Mouse (Mus musculus): ENCODE results near the gene Hist3h2ba. TPM values are rescaled to one million over a fixed set of nuclear protein-coding genes. Genes with fewer than 3 reads are reported as not detected.

Gene Hist3h2ba
- polyA plus RNA-seq, 1 experiment from 2014 or later = 8.4 TPM

DNA sequence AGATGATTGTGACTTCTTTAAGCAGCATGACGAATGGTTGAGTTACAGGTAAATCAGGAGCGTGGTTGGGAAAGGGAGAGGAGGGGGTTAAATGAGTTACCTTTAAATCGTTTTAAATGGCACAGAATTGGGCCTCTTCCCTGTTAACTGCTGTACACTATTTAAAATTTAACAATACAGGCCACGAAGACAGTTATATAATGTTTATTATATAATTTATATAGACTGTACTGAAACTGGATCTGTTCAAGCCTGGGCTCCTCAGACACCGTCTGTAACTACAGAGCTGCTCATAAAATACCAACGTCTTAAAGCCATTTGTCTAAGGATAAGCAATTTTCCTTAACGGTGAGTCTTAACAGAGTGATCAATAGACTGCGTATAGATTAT is 7.1 kb downstream of the Hist3h2ba start:
- peak overlapping the region; percentile 99 for H3K27ac ChIP-seq (ENCODE audit: low read depth, low read length)
- no peak for ATAC-seq (replicated peaks; ENCODE audit: insufficient number of reproducible peaks, low FRiP score, low TSS enrichment)
- peak overlapping the region; percentile 82 for H3K4me3 ChIP-seq (ENCODE audit: low read depth, low read length)
- H3K4me2 ChIP-seq = peak overlapping the region; percentile 87
- H3K9ac ChIP-seq (ENCODE audit: low read depth, low read length) = peak overlapping the region; percentile 96
- no peaks in the 10 kb centered on the region for H3K36me3 ChIP-seq (ENCODE audit: control insufficient read depth, insufficient read depth, low read length)
- no peaks in the 10 kb centered on the region for H3K9me3 ChIP-seq (replicated peaks; ENCODE audit: control insufficient read depth, low read length)
- WGBS (ENCODE audit: insufficient replicate concordance) = 48% methylated on average over 8 of the region's 8 CpGs
- H3K27me3 ChIP-seq (ENCODE audit: control insufficient read depth, insufficient read depth, low read length) = peaks cover 10% of the 10 kb centered on the region
- H3K4me1 ChIP-seq (ENCODE audit: control insufficient read depth, insufficient read depth, low read length) = peaks cover 29% of the 10 kb centered on the region

DNA sequence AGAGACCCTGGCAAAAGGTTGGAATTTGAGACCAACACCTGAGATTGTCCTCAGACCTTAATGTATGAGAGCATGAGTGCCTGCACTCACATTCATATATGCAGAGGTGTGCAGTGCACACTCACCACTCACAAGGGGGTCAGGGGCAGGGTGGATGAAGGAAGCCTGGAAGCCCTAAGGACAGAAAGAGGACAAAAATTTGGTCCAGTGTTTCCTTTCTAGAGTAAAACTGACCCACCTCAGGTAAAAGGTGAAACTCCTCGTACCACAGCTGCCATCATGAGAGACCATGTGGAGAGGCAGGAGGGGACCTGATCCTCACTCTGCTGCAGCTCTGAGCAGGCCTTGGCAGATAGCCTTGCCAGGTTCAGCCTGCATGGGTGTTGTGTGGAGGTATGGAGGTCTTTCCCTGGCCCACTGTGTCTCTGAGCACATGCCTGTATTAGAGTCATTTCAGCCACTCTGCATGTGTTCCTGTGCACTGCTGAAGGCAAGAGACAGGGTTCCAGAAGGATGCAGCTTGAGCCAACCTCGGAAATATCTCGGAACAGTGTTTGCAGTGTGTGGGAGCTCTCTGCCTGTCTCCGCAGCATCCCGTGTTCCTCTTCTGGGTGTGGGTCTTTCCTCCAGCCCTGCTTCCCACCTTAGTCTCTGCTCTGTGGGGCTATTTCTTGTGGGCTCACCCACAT is 8.7 kb downstream of the Hist3h2ba start:
- Histone ChIP-seq H3K36me3 (ENCODE audit: control insufficient read depth, insufficient read depth, low read length) (no peaks in the 10 kb centered on the region), H3K4me3 (ENCODE audit: low read depth, low read length) (no peak overlapping the region), H3K9me3 (replicated peaks; ENCODE audit: control insufficient read depth, low read length) (peaks cover 4% of the 10 kb centered on the region; the same call in 1 of the 2 replicates), H3K4me1 (ENCODE audit: control insufficient read depth, insufficient read depth, low read length) (peaks cover 29% of the 10 kb centered on the region), H3K4me2 (peak overlapping the region; percentile 87), H3K27ac (ENCODE audit: low read depth, low read length) (no peak overlapping the region), H3K9ac (ENCODE audit: low read depth, low read length) (peak overlapping the region; percentile 39; the same call in 1 of the 2 replicates), H3K27me3 (ENCODE audit: control insufficient read depth, insufficient read depth, low read length) (peaks cover 14% of the 10 kb centered on the region)
- 84% methylated on average over 5 of the region's 5 CpGs for WGBS (ENCODE audit: insufficient replicate concordance)
- no peak for ATAC-seq (replicated peaks; ENCODE audit: insufficient number of reproducible peaks, low FRiP score, low TSS enrichment)

DNA sequence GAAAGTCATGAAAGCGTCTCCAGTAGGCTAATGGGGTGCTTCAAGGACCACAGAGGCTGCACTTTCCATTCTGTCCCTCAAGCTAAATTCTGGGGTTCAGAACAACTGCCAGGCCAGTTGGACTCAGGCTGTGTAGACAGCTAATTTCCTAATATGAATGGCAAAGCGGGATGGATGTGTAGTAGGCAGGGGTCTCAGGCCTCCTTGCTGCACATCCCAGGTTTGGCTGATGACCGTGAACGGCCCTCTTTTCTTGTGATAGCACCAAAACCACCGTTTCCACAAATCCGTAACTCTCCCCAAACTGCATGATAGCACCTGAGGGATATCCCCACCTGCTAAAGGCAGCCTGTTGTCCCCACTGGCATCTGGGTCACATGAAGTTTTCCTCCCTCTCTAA is 9.8 kb downstream of the Hist3h2ba start:
- Histone ChIP-seq H3K4me2 (no peak overlapping the region), H3K4me1 (ENCODE audit: control insufficient read depth, insufficient read depth, low read length) (peaks cover 23% of the 10 kb centered on the region)
- 83% methylated on average over 6 of the region's 6 CpGs for WGBS (ENCODE audit: insufficient replicate concordance)

DNA sequence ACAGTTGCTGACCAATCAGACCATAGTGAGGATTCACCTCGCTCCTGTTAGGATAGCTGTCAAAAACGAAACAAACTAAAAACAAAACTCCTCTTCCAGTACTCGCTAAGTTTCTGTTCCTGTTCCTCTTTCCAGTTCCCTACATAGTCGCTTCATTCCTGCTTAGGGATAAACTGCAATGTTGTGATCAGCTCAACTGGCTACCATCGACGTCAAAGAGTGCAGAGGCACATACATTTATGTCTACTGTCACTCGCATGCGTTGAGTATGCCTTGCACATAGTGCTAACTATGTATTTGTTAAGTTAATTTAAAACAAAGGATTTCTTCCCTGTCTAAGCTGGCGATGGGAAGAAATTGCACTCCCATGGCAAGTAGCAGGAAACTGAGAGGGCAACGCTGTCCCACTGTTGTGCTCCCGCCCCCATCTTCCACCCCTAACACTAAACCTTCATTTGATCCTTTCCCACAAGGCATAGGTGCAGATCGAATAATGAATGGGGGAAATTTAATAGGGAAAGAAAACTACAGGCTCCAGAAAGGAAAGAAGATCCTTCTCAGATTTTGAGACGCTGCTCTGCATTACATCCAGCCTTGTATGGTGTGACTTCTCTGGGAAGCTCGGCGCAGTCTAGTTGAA is 10.6 kb downstream of the Hist3h2ba start:
- H3K9ac ChIP-seq (ENCODE audit: low read depth, low read length) = peak overlapping the region; percentile 34; the same call in 1 of the 2 replicates
- H3K4me3 ChIP-seq (ENCODE audit: low read depth, low read length) = peak overlapping the region; percentile 52
- H3K27me3 ChIP-seq (ENCODE audit: control insufficient read depth, insufficient read depth, low read length) = peaks cover 25% of the 10 kb centered on the region
- 35% methylated on average over 15 of the region's 15 CpGs for WGBS (ENCODE audit: insufficient replicate concordance)
- peak overlapping the region; percentile 91 for H3K4me2 ChIP-seq
- H3K36me3 ChIP-seq (ENCODE audit: control insufficient read depth, insufficient read depth, low read length) = no peaks in the 10 kb centered on the region
- ATAC-seq (replicated peaks; ENCODE audit: insufficient number of reproducible peaks, low FRiP score, low TSS enrichment) = no peak
- H3K9me3 ChIP-seq (replicated peaks; ENCODE audit: control insufficient read depth, low read length) = peaks cover 4% of the 10 kb centered on the region; the same call in 1 of the 2 replicates
- H3K27ac ChIP-seq (ENCODE audit: low read depth, low read length) = no peak overlapping the region
- peaks cover 19% of the 10 kb centered on the region for H3K4me1 ChIP-seq (ENCODE audit: control insufficient read depth, insufficient read depth, low read length)

More for the DNA sequence above, 9.8 kb downstream of the Hist3h2ba start:
- Histone ChIP-seq H3K9ac (ENCODE audit: low read depth, low read length) (no peak overlapping the region), H3K4me3 (ENCODE audit: low read depth, low read length) (no peak overlapping the region), H3K27me3 (ENCODE audit: control insufficient read depth, insufficient read depth, low read length) (peaks cover 18% of the 10 kb centered on the region), H3K9me3 (replicated peaks; ENCODE audit: control insufficient read depth, low read length) (peaks cover 4% of the 10 kb centered on the region; the same call in 1 of the 2 replicates), H3K27ac (ENCODE audit: low read depth, low read length) (no peak overlapping the region), H3K36me3 (ENCODE audit: control insufficient read depth, insufficient read depth, low read length) (no peaks in the 10 kb centered on the region)
- ATAC-seq (replicated peaks; ENCODE audit: insufficient number of reproducible peaks, low FRiP score, low TSS enrichment) = no peak

DNA sequence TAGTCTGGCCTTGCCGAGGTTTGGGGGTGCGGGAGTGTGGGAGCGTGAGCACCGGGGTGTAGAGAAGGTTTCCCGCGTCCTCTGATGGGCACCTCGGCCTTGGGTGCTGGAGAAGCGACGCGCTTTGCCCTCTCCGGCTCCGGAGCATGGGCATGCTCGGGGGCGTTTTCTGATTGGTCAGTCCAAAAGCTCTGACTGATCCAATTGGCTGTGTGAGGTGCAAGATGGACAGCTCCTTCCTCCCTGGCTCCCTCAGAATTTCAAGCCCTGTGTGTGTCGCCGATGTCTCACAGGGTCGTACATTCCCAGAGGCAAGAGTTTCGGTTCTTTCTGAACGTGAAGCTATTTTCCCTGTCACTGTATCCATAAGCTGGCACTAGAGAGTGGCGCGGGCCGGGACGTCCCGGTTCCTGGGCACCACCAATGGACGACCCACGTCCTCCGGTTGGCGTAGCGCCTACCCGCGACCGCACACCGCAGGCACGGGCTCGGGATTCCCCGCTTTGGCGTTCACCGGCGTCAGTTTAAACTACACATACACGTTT is 11.3 kb downstream of the Hist3h2ba start:
- no peak overlapping the region for H3K27ac ChIP-seq (ENCODE audit: low read depth, low read length)
- peak overlapping the region; percentile 34; the same call in 1 of the 2 replicates for H3K9ac ChIP-seq (ENCODE audit: low read depth, low read length)
- peak; percentile 68 for ATAC-seq (replicated peaks; ENCODE audit: insufficient number of reproducible peaks, low FRiP score, low TSS enrichment)
- no peaks in the 10 kb centered on the region for H3K36me3 ChIP-seq (ENCODE audit: control insufficient read depth, insufficient read depth, low read length)
- H3K27me3 ChIP-seq (ENCODE audit: control insufficient read depth, insufficient read depth, low read length) = peaks cover 25% of the 10 kb centered on the region
- H3K4me2 ChIP-seq = peak overlapping the region; percentile 91
- peaks cover 4% of the 10 kb centered on the region; the same call in 1 of the 2 replicates for H3K9me3 ChIP-seq (replicated peaks; ENCODE audit: control insufficient read depth, low read length)
- peak overlapping the region; percentile 52 for H3K4me3 ChIP-seq (ENCODE audit: low read depth, low read length)
- WGBS (ENCODE audit: insufficient replicate concordance) = 1% methylated on average over 40 of the region's 40 CpGs
- H3K4me1 ChIP-seq (ENCODE audit: control insufficient read depth, insufficient read depth, low read length) = peaks cover 24% of the 10 kb centered on the region

DNA sequence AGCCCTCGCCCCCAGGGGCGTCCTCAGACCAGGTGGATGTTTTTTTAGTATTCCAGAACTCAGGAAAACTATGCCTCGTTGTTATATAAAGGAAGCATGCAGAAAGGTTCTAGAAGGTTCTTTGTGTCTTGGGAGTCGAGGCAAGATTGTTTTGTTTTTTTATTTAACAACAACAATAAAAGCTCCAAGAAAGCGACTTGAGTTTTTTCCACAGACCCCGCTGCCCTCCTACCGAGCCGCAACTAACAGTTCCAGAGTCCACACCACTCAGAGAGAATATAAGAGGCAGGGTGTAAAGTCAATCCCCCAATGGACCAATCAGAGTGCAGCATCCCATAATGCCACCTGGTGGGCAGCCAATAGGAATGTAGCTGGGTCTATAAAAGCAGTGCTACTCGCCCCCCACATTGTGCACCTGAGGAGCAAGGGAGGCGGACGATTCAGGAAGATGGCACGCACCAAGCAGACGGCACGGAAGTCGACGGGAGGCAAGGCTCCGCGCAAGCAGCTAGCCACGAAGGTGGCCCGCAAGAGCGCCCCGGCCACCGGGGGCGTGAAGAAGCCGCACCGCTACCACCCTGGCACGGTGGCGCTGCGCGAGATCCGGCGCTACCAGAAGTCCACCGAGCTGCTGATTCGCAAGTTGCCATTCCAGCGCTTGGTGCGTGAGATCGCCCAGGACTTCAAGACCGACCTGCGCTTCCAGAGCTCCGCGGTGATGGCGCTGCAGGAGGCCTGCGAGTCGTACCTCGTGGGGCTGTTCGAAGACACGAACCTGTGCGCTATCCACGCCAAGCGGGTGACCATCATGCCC is 12.9 kb downstream of the Hist3h2ba start:
- Histone ChIP-seq H3K9ac (ENCODE audit: low read depth, low read length) (no peak overlapping the region), H3K4me1 (ENCODE audit: control insufficient read depth, insufficient read depth, low read length) (peaks cover 22% of the 10 kb centered on the region), H3K27me3 (ENCODE audit: control insufficient read depth, insufficient read depth, low read length) (peaks cover 25% of the 10 kb centered on the region), H3K9me3 (replicated peaks; ENCODE audit: control insufficient read depth, low read length) (peaks cover 4% of the 10 kb centered on the region; the same call in 1 of the 2 replicates), H3K4me2 (peak overlapping the region; percentile 12; the same call in 1 of the 2 replicates), H3K27ac (ENCODE audit: low read depth, low read length) (no peak overlapping the region), H3K4me3 (ENCODE audit: low read depth, low read length) (no peak overlapping the region), H3K36me3 (ENCODE audit: control insufficient read depth, insufficient read depth, low read length) (no peaks in the 10 kb centered on the region)
- 53% methylated on average over 50 of the region's 50 CpGs for WGBS (ENCODE audit: insufficient replicate concordance)
- no peak for ATAC-seq (replicated peaks; ENCODE audit: insufficient number of reproducible peaks, low FRiP score, low TSS enrichment)

DNA sequence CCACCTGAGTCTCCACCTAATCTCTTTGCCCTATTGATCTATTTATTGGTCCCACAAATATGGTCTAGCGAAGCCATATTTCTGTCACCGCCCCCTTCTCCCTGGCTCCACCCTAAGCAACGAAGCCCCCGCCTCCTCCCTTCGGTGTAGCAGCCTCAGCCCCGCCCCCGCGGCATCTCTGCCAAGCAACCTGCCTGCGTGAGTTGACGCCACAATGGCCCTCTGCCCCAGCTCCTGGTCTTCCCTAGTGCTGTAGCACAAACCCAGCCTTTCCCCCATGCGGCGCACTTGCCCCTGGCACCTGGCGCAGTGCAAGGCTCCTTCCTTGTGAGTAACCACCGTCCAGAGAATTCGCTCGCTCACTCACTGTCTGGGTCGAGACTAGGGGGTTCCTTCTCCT is 14.8 kb downstream of the Hist3h2ba start:
- whole genome bisulfite sequencing (ENCODE audit: insufficient replicate concordance) = 29% methylated on average over 17 of the region's 17 CpGs
- no peak for ATAC-seq (replicated peaks; ENCODE audit: insufficient number of reproducible peaks, low FRiP score, low TSS enrichment)
- Histone ChIP-seq H3K4me2 (no peak overlapping the region), H3K27ac (ENCODE audit: low read depth, low read length) (no peak overlapping the region), H3K4me1 (ENCODE audit: control insufficient read depth, insufficient read depth, low read length) (peaks cover 15% of the 10 kb centered on the region), H3K27me3 (ENCODE audit: control insufficient read depth, insufficient read depth, low read length) (peaks cover 25% of the 10 kb centered on the region), H3K9me3 (replicated peaks; ENCODE audit: control insufficient read depth, low read length) (peaks cover 4% of the 10 kb centered on the region; the same call in 1 of the 2 replicates), H3K9ac (ENCODE audit: low read depth, low read length) (no peak overlapping the region), H3K36me3 (ENCODE audit: control insufficient read depth, insufficient read depth, low read length) (no peaks in the 10 kb centered on the region), H3K4me3 (ENCODE audit: low read depth, low read length) (no peak overlapping the region)

DNA sequence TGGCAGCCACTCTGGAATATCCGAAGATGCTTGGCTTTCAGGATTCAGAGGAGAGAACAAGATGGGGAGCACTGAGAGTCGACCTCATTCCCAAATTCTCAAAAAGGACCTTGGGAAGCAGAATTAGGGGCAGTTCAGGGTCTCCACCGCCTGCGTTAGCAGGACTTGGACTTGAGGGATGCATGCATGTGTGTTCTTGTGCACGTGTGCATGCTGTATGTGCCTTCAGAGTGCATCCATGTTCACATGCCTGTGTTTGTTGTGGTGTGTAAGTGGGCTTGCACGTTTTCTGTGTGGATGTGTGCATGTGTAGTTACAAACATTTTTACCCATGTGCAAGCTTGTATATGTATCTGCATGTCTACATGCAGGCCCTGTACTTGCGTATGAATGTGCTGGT is 15.5 kb downstream of the Hist3h2ba start:
- Histone ChIP-seq H3K4me1 (ENCODE audit: control insufficient read depth, insufficient read depth, low read length) (peaks cover 15% of the 10 kb centered on the region), H3K9me3 (replicated peaks; ENCODE audit: control insufficient read depth, low read length) (peaks cover 4% of the 10 kb centered on the region; the same call in 1 of the 2 replicates), H3K36me3 (ENCODE audit: control insufficient read depth, insufficient read depth, low read length) (no peaks in the 10 kb centered on the region), H3K9ac (ENCODE audit: low read depth, low read length) (no peak overlapping the region), H3K4me2 (no peak overlapping the region), H3K27me3 (ENCODE audit: control insufficient read depth, insufficient read depth, low read length) (peaks cover 25% of the 10 kb centered on the region), H3K27ac (ENCODE audit: low read depth, low read length) (no peak overlapping the region), H3K4me3 (ENCODE audit: low read depth, low read length) (no peak overlapping the region)
- no peak for ATAC-seq (replicated peaks; ENCODE audit: insufficient number of reproducible peaks, low FRiP score, low TSS enrichment)
- WGBS (ENCODE audit: insufficient replicate concordance) = 83% methylated on average over 7 of the region's 7 CpGs
